Mouse (Mus musculus) forebrain, postnatal 0 days (tissue): ENCODE data around the gene Tmem132c. TPM values are rescaled to one million over a fixed set of nuclear protein-coding genes. Genes with fewer than 3 reads are reported as not detected.
A peak's percentile ranks its signal among the peaks of the same experiment; 100 is the strongest.

Source experiments
- ATAC-seq: fragments of 200-750 bp; cut with Nextera tagmentation; 2 replicates; pipeline ENCODE4 v1.8.0; 2017; ENCODE audit warnings: mild to moderate bottlenecking, moderate library complexity
- DNase-seq: peaks from one replicate; pipeline ENCODE4 v3.0.0-alpha.2; 2015
- H3K27ac ChIP-seq: fragments of 300-500 bp; sonication (generic); 2 replicates; pipeline ENCODE4 v1.5.1; 2014; ENCODE audit warnings: low read depth, mild to moderate bottlenecking, antibody characterized with exemption, low read length, moderate library complexity, mixed read lengths
- H3K27me3 ChIP-seq: fragments of 300-500 bp; sonication (generic); 2 replicates; pipeline ENCODE4 v1.6.1; 2014; ENCODE audit warnings: mild to moderate bottlenecking, low read length, mixed read lengths; ENCODE audit not compliant: insufficient read depth
- H3K36me3 ChIP-seq: fragments of 300-500 bp; sonication (generic); 2 replicates; pipeline ENCODE4 v1.6.1; 2014; ENCODE audit warnings: mild to moderate bottlenecking, moderate library complexity; ENCODE audit not compliant: insufficient read depth
- H3K4me1 ChIP-seq: fragments of 300-500 bp; sonication (generic); 2 replicates; pipeline ENCODE4 v1.6.1; 2014; ENCODE audit warnings: antibody characterized with exemption; ENCODE audit not compliant: insufficient read depth
- H3K4me2 ChIP-seq: fragments of 300-500 bp; sonication (generic); 2 replicates; pipeline ENCODE4 v1.6.1; 2014; ENCODE audit warnings: low read depth, mild to moderate bottlenecking, moderate library complexity
- H3K4me3 ChIP-seq: fragments of 300-500 bp; sonication (generic); 2 replicates; pipeline ENCODE4 v1.5.1; 2014; ENCODE audit warnings: low read depth, low read length, mixed read lengths
- H3K9ac ChIP-seq: fragments of 300-500 bp; sonication (generic); 2 replicates; pipeline ENCODE4 v1.6.1; 2014; ENCODE audit warnings: mild to moderate bottlenecking
- H3K9me3 ChIP-seq: fragments of 300-500 bp; sonication (generic); 2 replicates; pipeline ENCODE4 v1.6.1; 2016; ENCODE audit warnings: low read length
- CTCF ChIP-seq: sonication (generic); IDR thresholded peaks from 2 replicates; pipeline ENCODE4 v1.5.1; 2016; ENCODE audit warnings: antibody characterized with exemption, control low read depth, low read depth
- WGBS: fragments of 180-500 bp; shearing (Covaris S2); extraction: QIAGEN DNeasy Blood & Tissue Kit; methylation state at CpG from one replicate; pipeline ENCODE4 v1.1.7; 2014; 5-methylcytosine and 5-hydroxymethylcytosine counted together
- polyA plus RNA-seq: library from polyadenylated mRNA; unstranded; fragments of >200 nt; fragmentation: Nextera tagmentation; extraction: Ambion mirVana; gene quantifications from 2 replicates; pipeline ENCODE4 v1.2.1, GENCODE M21; 2015
- total RNA-seq: library from RNA; depleted of rRNA; stranded (reverse); fragments of >200 nt; gene quantifications from 2 replicates; pipeline ENCODE4 v1.2.3, GENCODE M21; 2014

The Tmem132c gene
- total and polyA plus RNA-seq, 2 experiments from 2014 or later, result 7.5 to 25.6 TPM

GRCm38 (mm10) chr5:127398010-127398409 is 156.4 kb downstream of the Tmem132c start:
- no peak for TF ChIP-seq CTCF
- 6% methylated on average over 7 of the region's 7 CpGs for WGBS
- Histone ChIP-seq H3K27me3 (no peaks in the 10 kb centered on the region), H3K9me3 (no peaks in the 10 kb centered on the region), H3K36me3 (no peaks in the 10 kb centered on the region), H3K4me3 (no peak overlapping the region), H3K27ac (no peak overlapping the region), H3K4me1 (no peaks in the 10 kb centered on the region), H3K4me2 (no peak overlapping the region), H3K9ac (no peak overlapping the region)
- DNase-seq (no peak), ATAC-seq (no peak)

DNA sequence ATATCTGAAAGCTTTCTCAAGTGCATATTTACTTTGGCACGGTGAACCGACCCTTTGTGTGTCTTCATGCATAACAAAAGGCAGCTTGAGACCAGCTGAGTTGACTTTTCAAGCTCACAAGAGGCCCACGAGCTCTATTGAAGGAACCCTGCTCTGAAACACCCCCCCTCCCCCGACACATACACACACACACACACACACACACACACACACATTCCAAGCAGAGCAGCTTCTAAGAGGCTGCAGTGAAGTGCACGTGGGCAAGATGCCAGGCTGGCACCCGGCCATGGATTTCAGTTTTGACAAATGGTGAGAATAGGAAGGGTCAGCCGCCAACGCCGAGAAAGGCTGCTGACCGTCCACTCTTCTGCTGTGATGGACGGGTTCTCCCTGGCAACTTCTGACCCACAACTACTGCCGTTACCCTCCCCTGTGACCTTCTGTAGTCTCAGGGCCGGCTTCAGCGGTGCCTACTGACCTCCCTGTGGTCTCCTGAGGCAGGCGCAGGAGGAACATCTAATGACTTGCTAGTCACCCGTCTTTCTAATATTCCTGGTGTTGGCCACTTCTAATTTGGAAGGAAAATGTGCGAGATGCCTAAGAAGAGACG is 163.9 kb downstream of the Tmem132c start:
- WGBS, result 25% methylated on average over 18 of the region's 18 CpGs
- Histone ChIP-seq H3K4me3 (no peak overlapping the region), H3K4me2 (no peak overlapping the region), H3K9me3 (no peaks in the 10 kb centered on the region), H3K4me1 (0 out of 2 replicates have a peak, but pooled peaks cover 4% of the 10 kb centered on the region), H3K27ac (no peak overlapping the region), H3K27me3 (no peaks in the 10 kb centered on the region; the same call in 1 of the 2 replicates), H3K9ac (no peak overlapping the region), H3K36me3 (no peaks in the 10 kb centered on the region)
- ATAC-seq (peak; percentile 45), DNase-seq (peak; percentile 66)
- TF ChIP-seq CTCF, result no peak

DNA sequence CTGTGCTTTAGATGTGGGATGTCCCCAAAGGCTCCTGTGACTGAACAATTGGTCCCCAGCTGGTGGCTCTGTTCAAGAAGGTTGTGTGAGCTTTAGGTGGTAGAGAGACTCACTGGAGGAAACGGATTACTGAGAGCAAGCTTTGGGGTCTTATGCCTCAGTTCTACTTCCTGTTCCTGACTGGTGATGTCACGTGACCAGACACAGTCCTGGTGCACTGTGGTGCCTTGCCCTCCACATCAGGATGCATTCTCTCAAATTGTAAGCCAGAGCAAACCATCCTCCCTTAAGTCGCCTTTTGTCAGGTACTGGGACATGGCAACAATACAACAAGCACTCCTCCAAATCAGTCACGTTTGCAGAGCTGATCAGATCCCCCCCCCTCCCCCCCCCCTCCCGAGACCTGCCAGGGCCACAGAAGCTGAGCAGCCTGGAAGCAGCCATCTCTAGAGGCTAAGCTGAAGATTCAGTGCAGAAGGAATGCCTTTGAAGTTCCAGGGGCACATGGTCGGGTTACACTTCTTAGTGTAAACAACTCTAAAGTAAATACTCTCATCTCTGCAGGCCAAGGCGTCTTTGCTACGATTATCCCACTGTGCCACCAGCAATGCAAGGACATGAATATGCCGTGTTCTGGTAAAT is 164.5 kb downstream of the Tmem132c start:
- TF ChIP-seq CTCF, result no peak
- Histone ChIP-seq H3K4me3 (no peak overlapping the region), H3K27me3 (no peaks in the 10 kb centered on the region; the same call in 1 of the 2 replicates), H3K9me3 (no peaks in the 10 kb centered on the region), H3K4me2 (no peak overlapping the region), H3K36me3 (no peaks in the 10 kb centered on the region), H3K9ac (no peak overlapping the region), H3K4me1 (0 out of 2 replicates have a peak, but pooled peaks cover 4% of the 10 kb centered on the region), H3K27ac (no peak overlapping the region)
- DNase-seq, result no peak
- WGBS, result 31% methylated on average over 9 of the region's 9 CpGs
- no peak for ATAC-seq

DNA sequence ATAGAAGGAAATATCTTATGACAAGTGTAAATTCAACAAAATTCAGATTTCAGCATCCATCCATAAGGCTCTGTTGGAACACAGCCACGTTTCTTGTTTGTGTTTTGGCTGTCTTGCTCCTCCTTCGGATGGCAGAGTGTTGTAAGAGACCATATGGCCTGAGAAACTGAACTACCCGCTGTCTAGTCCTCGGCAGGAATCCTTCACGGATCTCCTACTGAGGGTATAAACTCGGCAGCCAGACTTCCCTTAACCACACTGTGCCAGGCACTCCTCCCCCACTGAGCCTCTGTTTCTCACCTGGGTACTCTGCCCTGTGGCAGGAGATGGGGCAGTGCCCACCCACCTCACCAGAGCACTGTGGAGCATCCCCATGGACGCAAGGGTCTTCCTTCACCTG is 174.9 kb downstream of the Tmem132c start:
- ATAC-seq, result peak; percentile 81
- Histone ChIP-seq H3K36me3 (no peaks in the 10 kb centered on the region), H3K27me3 (no peaks in the 10 kb centered on the region), H3K9ac (no peak overlapping the region), H3K4me1 (0 out of 2 replicates have a peak, but pooled peaks cover 4% of the 10 kb centered on the region), H3K4me2 (no peak overlapping the region), H3K4me3 (no peak overlapping the region), H3K27ac (no peak overlapping the region), H3K9me3 (0 out of 2 replicates have a peak, but pooled peaks cover 4% of the 10 kb centered on the region)
- peak; percentile 91 for DNase-seq
- TF ChIP-seq CTCF, result no peak
- WGBS, result 46% methylated on average over 7 of the region's 7 CpGs

DNA sequence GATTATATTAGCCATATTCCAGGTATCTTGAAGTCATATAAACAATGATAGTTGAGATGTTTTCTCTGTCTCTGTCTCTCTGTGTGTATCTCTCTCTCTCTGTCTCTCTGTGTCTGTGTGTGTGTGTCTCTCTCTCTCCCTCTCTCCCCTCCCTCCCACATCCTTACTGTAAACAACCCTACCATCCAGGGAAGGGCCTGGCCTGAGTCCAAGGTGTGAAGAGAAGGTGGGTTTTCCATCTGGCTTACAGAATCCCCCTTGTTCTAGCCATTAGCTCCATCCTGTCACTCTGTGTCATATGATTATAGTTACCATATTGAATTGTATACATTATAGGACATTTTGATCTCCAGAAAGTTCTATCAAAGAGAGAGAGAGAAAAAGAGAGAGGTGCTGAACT is 182.3 kb downstream of the Tmem132c start:
- Histone ChIP-seq H3K27ac (no peak overlapping the region), H3K4me3 (no peak overlapping the region), H3K9ac (no peak overlapping the region), H3K4me1 (no peaks in the 10 kb centered on the region), H3K36me3 (no peaks in the 10 kb centered on the region), H3K9me3 (no peaks in the 10 kb centered on the region), H3K27me3 (no peaks in the 10 kb centered on the region), H3K4me2 (no peak overlapping the region)
- no peak for ATAC-seq
- no peak for DNase-seq
- no peak for TF ChIP-seq CTCF

DNA sequence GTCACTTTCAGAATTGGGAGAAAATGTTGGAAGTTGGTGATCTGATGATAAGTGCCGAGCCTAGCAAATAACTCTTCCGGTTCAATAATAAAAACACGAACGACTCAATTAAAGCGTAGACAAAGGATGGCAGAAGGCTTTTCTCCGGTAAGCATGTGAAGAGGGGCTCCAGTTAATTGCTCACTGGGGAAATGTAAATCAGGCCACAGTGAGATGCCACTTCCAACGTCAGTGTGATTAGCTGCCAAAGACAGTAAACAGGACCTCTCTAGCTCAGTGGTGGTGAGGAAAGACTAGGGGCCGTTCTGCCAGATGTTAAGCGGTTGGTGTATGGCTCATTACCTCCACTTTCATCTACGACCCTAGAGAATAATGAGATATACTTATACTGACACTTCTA is 187.5 kb downstream of the Tmem132c start:
- H3K4me3 ChIP-seq, result no peak overlapping the region
- H3K36me3 ChIP-seq, result no peaks in the 10 kb centered on the region
- no peaks in the 10 kb centered on the region for H3K27me3 ChIP-seq
- no peak overlapping the region for H3K4me2 ChIP-seq
- no peaks in the 10 kb centered on the region for H3K4me1 ChIP-seq
- no peak for ATAC-seq
- 21% methylated on average over 10 of the region's 10 CpGs for WGBS
- H3K27ac ChIP-seq, result no peak overlapping the region
- H3K9ac ChIP-seq, result no peak overlapping the region
- no peak for TF ChIP-seq CTCF
- H3K9me3 ChIP-seq, result no peaks in the 10 kb centered on the region
- no peak for DNase-seq

DNA sequence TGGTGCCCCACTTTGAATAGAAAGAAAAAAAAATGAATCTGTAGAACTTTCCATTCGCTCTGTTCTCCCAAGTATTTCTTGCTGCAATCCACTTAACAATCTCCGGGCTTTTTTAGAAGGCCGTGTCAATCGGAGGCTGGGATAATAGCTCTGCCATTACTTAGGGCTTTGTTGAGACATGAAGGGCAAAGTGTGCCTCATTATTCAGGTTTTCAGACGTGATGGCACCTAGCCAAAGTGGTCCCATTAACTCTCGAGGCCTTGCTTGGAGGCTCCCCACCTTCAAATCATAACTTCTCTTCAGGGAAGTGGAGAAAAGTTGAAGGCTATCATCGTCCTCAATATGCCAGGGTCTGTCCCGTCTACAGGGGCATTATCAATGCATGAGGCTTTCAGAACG is 190.0 kb downstream of the Tmem132c start:
- H3K4me1 ChIP-seq, result no peaks in the 10 kb centered on the region
- DNase-seq (no peak), ATAC-seq (no peak; the same call in 1 of the 2 replicates)
- H3K9ac ChIP-seq, result no peak overlapping the region
- no peak overlapping the region for H3K4me2 ChIP-seq
- no peak overlapping the region for H3K27ac ChIP-seq
- 16% methylated on average over 9 of the region's 9 CpGs for WGBS
- H3K4me3 ChIP-seq, result no peak overlapping the region
- H3K9me3 ChIP-seq, result no peaks in the 10 kb centered on the region
- TF ChIP-seq CTCF, result no peak
- no peaks in the 10 kb centered on the region for H3K27me3 ChIP-seq
- no peaks in the 10 kb centered on the region for H3K36me3 ChIP-seq
